Mouse (Mus musculus): ENCODE results near the gene Cmtm2a. TPM values are rescaled to one million over a fixed set of nuclear protein-coding genes. Genes with fewer than 3 reads are reported as not detected.
"Not testable (repeated sequence)": the region's sequence is repeated elsewhere in the genome, so short reads cannot be mapped to it uniquely, and the experiment has no call there.

The Cmtm2a gene
- not detected in 2 replicates for polyA plus RNA-seq (2015; fragmentation: Nextera tagmentation; extraction: Ambion mirVana)

- DNase-seq (ENCODE audit: low spot score): not testable (repeated sequence)
Observed at GRCm38 (mm10) chr8:104293081-104293480, at the start of gene Cmtm2a. Gene Cmtm2a, minus strand, starts transcription at chr8:104293181.

GRCm38 (mm10) chr8:104342426-104342825 lies 49.4 kb upstream of the Cmtm2a start:
- no peak for DNase-seq (ENCODE audit: low spot score)

- no peak for DNase-seq (ENCODE audit: low spot score)
Observed at GRCm38 (mm10) chr8:104341678-104342077, 48.7 kb upstream of the Cmtm2a start.

GRCm38 (mm10) chr8:104341106-104341561 lies 48.2 kb upstream of the Cmtm2a start:
- no peak for DNase-seq (ENCODE audit: low spot score)

GRCm38 (mm10) chr8:104340233-104341105 lies 47.5 kb upstream of the Cmtm2a start:
- DNase-seq (ENCODE audit: low spot score): peak; percentile 74

GRCm38 (mm10) chr8:104339983-104340232 lies 46.9 kb upstream of the Cmtm2a start:
- no peak for DNase-seq (ENCODE audit: low spot score)

- DNase-seq (ENCODE audit: low spot score): no peak
Observed at GRCm38 (mm10) chr8:104339229-104339982, 46.4 kb upstream of the Cmtm2a start, which contains the start of gene Cmtm3. Gene Cmtm3, plus strand, starts transcription at chr8:104339410.

- DNase-seq (ENCODE audit: low spot score): peak; percentile 30
Observed at GRCm38 (mm10) chr8:104337890-104338289, 44.9 kb upstream of the Cmtm2a start.

- DNase-seq (ENCODE audit: low spot score): no peak
Observed at GRCm38 (mm10) chr8:104336806-104337205, 43.8 kb upstream of the Cmtm2a start.

- DNase-seq (ENCODE audit: low spot score): no peak
Observed at GRCm38 (mm10) chr8:104334196-104334595, 41.2 kb upstream of the Cmtm2a start.

GRCm38 (mm10) chr8:104333786-104334185 lies 40.8 kb upstream of the Cmtm2a start:
- DNase-seq (ENCODE audit: low spot score): no peak

- no peak for DNase-seq (ENCODE audit: low spot score)
Observed at GRCm38 (mm10) chr8:104332665-104333631, 40.0 kb upstream of the Cmtm2a start.

- not testable (repeated sequence) for DNase-seq (ENCODE audit: low spot score)
Observed at GRCm38 (mm10) chr8:104321930-104322329, 28.9 kb upstream of the Cmtm2a start, which contains the start of gene Cmtm2b. Gene Cmtm2b, plus strand, starts transcription at chr8:104322230.

- DNase-seq (ENCODE audit: low spot score): not testable (repeated sequence)
Observed at GRCm38 (mm10) chr8:104321267-104321666, 28.3 kb upstream of the Cmtm2a start, which contains the start of gene Gm11020. Gene Gm11020, plus strand, starts transcription at chr8:104321567.

GRCm38 (mm10) chr8:104313311-104313710 lies 20.3 kb upstream of the Cmtm2a start:
- no peak for DNase-seq (ENCODE audit: low spot score)

- DNase-seq (ENCODE audit: low spot score): not testable (repeated sequence)
Observed at GRCm38 (mm10) chr8:104312023-104312422, 19.0 kb upstream of the Cmtm2a start.

GRCm38 (mm10) chr8:104309441-104310155 lies 16.6 kb upstream of the Cmtm2a start, which contains the start of the genes Gm45711 and Cmtm1:
Gene Gm45711, minus strand, starts transcription at chr8:104310081.
Gene Cmtm1, minus strand, starts transcription at chr8:104310145.
- DNase-seq (ENCODE audit: low spot score): not testable (repeated sequence)

- not testable (repeated sequence) for DNase-seq (ENCODE audit: low spot score)
Observed at GRCm38 (mm10) chr8:104308341-104308740, 15.4 kb upstream of the Cmtm2a start.

GRCm38 (mm10) chr8:104304962-104305361 lies 12.0 kb upstream of the Cmtm2a start:
- no peak for DNase-seq (ENCODE audit: low spot score)

GRCm38 (mm10) chr8:104302536-104302935 lies 9.6 kb upstream of the Cmtm2a start:
- DNase-seq (ENCODE audit: low spot score): not testable (repeated sequence)
